Mouse (Mus musculus): ENCODE measurements around the gene Adam23. TPM values are rescaled to one million over a fixed set of nuclear protein-coding genes. Genes with fewer than 3 reads are reported as not detected.

The Adam23 gene
- polyA plus RNA-seq, 1 experiment from 2014 or later: 1.9 TPM

- Histone ChIP-seq H3K4me1 (ENCODE audit: control insufficient read depth in 2 of 2, insufficient read depth in 2 of 2, low read length in 2 of 2) (peaks cover 0 to 5% of the 10 kb centered on the region in 2 experiments; a peak in 1 of 4 replicates), H3K27me3 (ENCODE audit: control insufficient read depth, insufficient read depth, low read length) (peaks cover 3% of the 10 kb centered on the region; the same call in 1 of the 2 replicates), H3K9ac (ENCODE audit: low read length) (no peak overlapping the region), H3K9me3 (ENCODE audit: control insufficient read depth, low read length) (no peaks in the 10 kb centered on the region), H3K4me2 (ENCODE audit: low read length) (no peak overlapping the region), H3K27ac (replicated peaks in 1 of 2; ENCODE audit: control insufficient read depth in 1 of 2, insufficient read depth in 1 of 2, low read depth in 2 of 2, low read length in 2 of 2) (no peak overlapping the region), H3K36me3 (ENCODE audit: control insufficient read depth, insufficient read depth, low read length) (no peaks in the 10 kb centered on the region), H3K4me3 (ENCODE audit: control insufficient read depth in 1 of 2, insufficient read depth in 1 of 2, low read depth in 1 of 2, low read length in 2 of 2) (no peak overlapping the region)
- 9% methylated on average over 5 of the region's 5 CpGs for WGBS
- no peak for ATAC-seq (ENCODE audit: insufficient number of reproducible peaks, insufficient read depth, low FRiP score, low read depth)
Observed at GRCm38 (mm10) chr1:63453332-63453887, 7.7 kb downstream of the Adam23 start.

GRCm38 (mm10) chr1:63457801-63458519 is 12.3 kb downstream of the Adam23 start:
- ATAC-seq (ENCODE audit: insufficient number of reproducible peaks, insufficient read depth, low FRiP score, low read depth): no peak
- Histone ChIP-seq H3K9ac (ENCODE audit: low read length) (no peak overlapping the region), H3K27ac (replicated peaks in 1 of 2; ENCODE audit: control insufficient read depth in 1 of 2, insufficient read depth in 1 of 2, low read depth in 2 of 2, low read length in 2 of 2) (no peak overlapping the region), H3K9me3 (ENCODE audit: control insufficient read depth, low read length) (no peaks in the 10 kb centered on the region), H3K4me2 (ENCODE audit: low read length) (no peak overlapping the region), H3K4me1 (ENCODE audit: control insufficient read depth in 2 of 2, insufficient read depth in 2 of 2, low read length in 2 of 2) (peaks cover 0 to 5% of the 10 kb centered on the region in 2 experiments; a peak in 1 of 4 replicates), H3K36me3 (ENCODE audit: control insufficient read depth, insufficient read depth, low read length) (no peaks in the 10 kb centered on the region), H3K4me3 (ENCODE audit: control insufficient read depth in 1 of 2, insufficient read depth in 1 of 2, low read depth in 1 of 2, low read length in 2 of 2) (no peak overlapping the region), H3K27me3 (ENCODE audit: control insufficient read depth, insufficient read depth, low read length) (no peaks in the 10 kb centered on the region; the same call in 1 of the 2 replicates)
- 69% methylated on average over 8 of the region's 8 CpGs for WGBS

DNA sequence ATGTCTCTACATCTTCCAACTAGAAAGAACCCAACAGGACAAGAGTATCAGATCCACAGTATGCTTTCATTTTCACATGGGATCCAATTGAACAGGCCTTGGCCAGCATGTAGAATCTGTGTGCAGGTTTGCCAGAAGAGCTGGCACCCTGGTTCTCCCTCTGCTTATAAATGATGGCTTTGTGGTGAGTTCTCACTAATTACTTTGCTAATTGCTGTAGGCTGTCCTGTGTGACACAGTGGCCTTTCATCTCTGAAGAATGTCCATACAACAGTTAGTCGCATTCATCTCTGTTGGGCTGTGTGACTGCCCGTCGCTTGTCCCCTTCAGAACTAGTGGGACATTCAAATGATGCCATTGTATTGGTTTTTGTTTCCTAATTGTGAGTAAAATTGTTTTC is 13.5 kb downstream of the Adam23 start:
- Histone ChIP-seq H3K9ac (ENCODE audit: low read length) (no peak overlapping the region), H3K36me3 (ENCODE audit: control insufficient read depth, insufficient read depth, low read length) (no peaks in the 10 kb centered on the region), H3K27me3 (ENCODE audit: control insufficient read depth, insufficient read depth, low read length) (no peaks in the 10 kb centered on the region; the same call in 1 of the 2 replicates), H3K4me3 (ENCODE audit: control insufficient read depth in 1 of 2, insufficient read depth in 1 of 2, low read depth in 1 of 2, low read length in 2 of 2) (no peak overlapping the region), H3K27ac (replicated peaks in 1 of 2; ENCODE audit: control insufficient read depth in 1 of 2, insufficient read depth in 1 of 2, low read depth in 2 of 2, low read length in 2 of 2) (no peak overlapping the region), H3K9me3 (ENCODE audit: control insufficient read depth, low read length) (no peaks in the 10 kb centered on the region), H3K4me1 (ENCODE audit: control insufficient read depth in 2 of 2, insufficient read depth in 2 of 2, low read length in 2 of 2) (no peaks in the 10 kb centered on the region), H3K4me2 (ENCODE audit: low read length) (no peak overlapping the region)
- WGBS: 95% methylated on average over 3 of the region's 3 CpGs
- ATAC-seq (ENCODE audit: insufficient number of reproducible peaks, insufficient read depth, low FRiP score, low read depth): no peak

DNA sequence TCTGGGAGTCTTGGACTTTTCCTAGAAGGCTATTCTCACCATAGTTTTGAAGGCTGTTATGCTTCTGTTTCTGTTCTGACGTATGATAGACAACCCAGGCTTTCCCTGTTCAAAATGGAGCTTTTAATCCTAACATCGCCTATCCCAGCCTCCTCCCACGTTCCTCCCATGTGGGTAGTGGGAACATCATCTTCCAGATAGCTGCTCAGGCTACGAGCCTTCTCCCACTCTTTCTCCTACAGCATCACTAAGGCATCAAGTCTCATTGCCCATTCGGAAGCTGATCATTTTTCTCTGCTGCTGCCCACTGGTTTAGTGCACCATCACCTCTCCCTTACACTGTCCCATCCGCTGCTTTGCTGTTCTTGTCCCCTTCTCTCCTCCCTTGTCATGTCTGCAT is 14.2 kb downstream of the Adam23 start:
- H3K4me3 ChIP-seq (ENCODE audit: control insufficient read depth in 1 of 2, insufficient read depth in 1 of 2, low read depth in 1 of 2, low read length in 2 of 2): no peak overlapping the region
- ATAC-seq (ENCODE audit: insufficient number of reproducible peaks, insufficient read depth, low FRiP score, low read depth): no peak
- WGBS: 71% methylated on average over 6 of the region's 6 CpGs
- H3K27me3 ChIP-seq (ENCODE audit: control insufficient read depth, insufficient read depth, low read length): no peaks in the 10 kb centered on the region; the same call in 1 of the 2 replicates
- no peak overlapping the region for H3K9ac ChIP-seq (ENCODE audit: low read length)
- no peak overlapping the region for H3K4me2 ChIP-seq (ENCODE audit: low read length)
- no peaks in the 10 kb centered on the region for H3K9me3 ChIP-seq (ENCODE audit: control insufficient read depth, low read length)
- H3K4me1 ChIP-seq (ENCODE audit: control insufficient read depth in 2 of 2, insufficient read depth in 2 of 2, low read length in 2 of 2): no peaks in the 10 kb centered on the region
- no peak overlapping the region for H3K27ac ChIP-seq (replicated peaks in 1 of 2; ENCODE audit: control insufficient read depth in 1 of 2, insufficient read depth in 1 of 2, low read depth in 2 of 2, low read length in 2 of 2)
- H3K36me3 ChIP-seq (ENCODE audit: control insufficient read depth, insufficient read depth, low read length): no peaks in the 10 kb centered on the region

- Histone ChIP-seq H3K27ac (replicated peaks in 1 of 2; ENCODE audit: control insufficient read depth in 1 of 2, insufficient read depth in 1 of 2, low read depth in 2 of 2, low read length in 2 of 2) (no peak overlapping the region), H3K4me1 (ENCODE audit: control insufficient read depth in 2 of 2, insufficient read depth in 2 of 2, low read length in 2 of 2) (no peaks in the 10 kb centered on the region), H3K27me3 (ENCODE audit: control insufficient read depth, insufficient read depth, low read length) (no peaks in the 10 kb centered on the region; the same call in 1 of the 2 replicates), H3K9me3 (ENCODE audit: control insufficient read depth, low read length) (no peaks in the 10 kb centered on the region), H3K9ac (ENCODE audit: low read length) (no peak overlapping the region), H3K36me3 (ENCODE audit: control insufficient read depth, insufficient read depth, low read length) (no peaks in the 10 kb centered on the region), H3K4me3 (ENCODE audit: control insufficient read depth in 1 of 2, insufficient read depth in 1 of 2, low read depth in 1 of 2, low read length in 2 of 2) (no peak overlapping the region), H3K4me2 (ENCODE audit: low read length) (no peak overlapping the region)
- ATAC-seq (ENCODE audit: insufficient number of reproducible peaks, insufficient read depth, low FRiP score, low read depth): no peak
- 76% methylated on average over 1 of the region's 1 CpGs for WGBS
Observed at GRCm38 (mm10) chr1:63464441-63464840, 18.8 kb downstream of the Adam23 start.

- Histone ChIP-seq H3K9me3 (ENCODE audit: control insufficient read depth, low read length) (no peaks in the 10 kb centered on the region), H3K4me2 (ENCODE audit: low read length) (no peak overlapping the region), H3K27me3 (ENCODE audit: control insufficient read depth, insufficient read depth, low read length) (no peaks in the 10 kb centered on the region), H3K4me1 (ENCODE audit: control insufficient read depth in 2 of 2, insufficient read depth in 2 of 2, low read length in 2 of 2) (no peaks in the 10 kb centered on the region), H3K4me3 (ENCODE audit: control insufficient read depth in 1 of 2, insufficient read depth in 1 of 2, low read depth in 1 of 2, low read length in 2 of 2) (no peak overlapping the region), H3K9ac (ENCODE audit: low read length) (no peak overlapping the region), H3K27ac (replicated peaks in 1 of 2; ENCODE audit: control insufficient read depth in 1 of 2, insufficient read depth in 1 of 2, low read depth in 2 of 2, low read length in 2 of 2) (no peak overlapping the region), H3K36me3 (ENCODE audit: control insufficient read depth, insufficient read depth, low read length) (no peaks in the 10 kb centered on the region)
- WGBS: 84% methylated on average over 2 of the region's 2 CpGs
- ATAC-seq (ENCODE audit: insufficient number of reproducible peaks, insufficient read depth, low FRiP score, low read depth): no peak
Observed at GRCm38 (mm10) chr1:63473272-63473671, 27.6 kb downstream of the Adam23 start.

GRCm38 (mm10) chr1:63473696-63474095 is 28.0 kb downstream of the Adam23 start:
- WGBS: 73% methylated on average over 8 of the region's 8 CpGs
- Histone ChIP-seq H3K9ac (ENCODE audit: low read length) (no peak overlapping the region), H3K27ac (replicated peaks in 1 of 2; ENCODE audit: control insufficient read depth in 1 of 2, insufficient read depth in 1 of 2, low read depth in 2 of 2, low read length in 2 of 2) (no peak overlapping the region), H3K27me3 (ENCODE audit: control insufficient read depth, insufficient read depth, low read length) (no peaks in the 10 kb centered on the region), H3K9me3 (ENCODE audit: control insufficient read depth, low read length) (no peaks in the 10 kb centered on the region), H3K36me3 (ENCODE audit: control insufficient read depth, insufficient read depth, low read length) (no peaks in the 10 kb centered on the region), H3K4me3 (ENCODE audit: control insufficient read depth in 1 of 2, insufficient read depth in 1 of 2, low read depth in 1 of 2, low read length in 2 of 2) (no peak overlapping the region), H3K4me2 (ENCODE audit: low read length) (no peak overlapping the region), H3K4me1 (ENCODE audit: control insufficient read depth in 2 of 2, insufficient read depth in 2 of 2, low read length in 2 of 2) (0 out of 4 replicates have a peak, but pooled peaks cover 0 to under 1% of the 10 kb centered on the region in 2 experiments)
- no peak for ATAC-seq (ENCODE audit: insufficient number of reproducible peaks, insufficient read depth, low FRiP score, low read depth)
